Comparison of ENCODE assay signal across 17 mouse cellular contexts in genomic region chr5:107146111-107146616, GRCm38 (mm10).
DNase-seq lines count a peak whose midpoint lies in the region; ATAC-seq and TF ChIP-seq lines count a peak whose summit lies in the region.
"Had no signal": no experiment of that assay in that cellular context is flagged by ENCODE, and none has a peak within 500 bp of the region (broad histone marks: within the 10 kb centered on the region; RNA-seq: fewer than 3 reads in every experiment).

No protein-coding gene starts in this region.

- no peak for TF ChIP-seq POLR2A in lung, adult 2 months (IDR thresholded peaks at IDR 0.05; ENCODE audit: borderline replicate concordance, extremely low read depth, low read depth, low read length)

- intact Hi-C loops in left cerebral cortex, postnatal 10 days (cut with DNase I), result no loop called here

- H3K27me3 ChIP-seq in heart, postnatal 0 days (ENCODE audit: control insufficient read depth, insufficient read depth, low read length), result no peaks in the 10 kb centered on the region
- H3K27me3 ChIP-seq in lung, postnatal 0 days (replicated peaks; ENCODE audit: insufficient read depth, low read length), result no peaks in the 10 kb centered on the region
- H3K27me3 ChIP-seq: lung, embryonic 15.5 days; neural tube, embryonic 12.5 days had no signal

- H3K36me3 ChIP-seq in heart, postnatal 0 days (replicated peaks; ENCODE audit: control insufficient read depth, insufficient read depth, low read length), result peaks cover 18% of the 10 kb centered on the region
- no peaks in the 10 kb centered on the region for H3K36me3 ChIP-seq in lung, postnatal 0 days (ENCODE audit: insufficient read depth, low read length)
- H3K36me3 ChIP-seq: lung, embryonic 15.5 days; neural tube, embryonic 12.5 days had no signal

- TF ChIP-seq CTCF in heart, postnatal 0 days (IDR thresholded peaks at IDR 0.05; ENCODE audit: low read depth), result no peak
- no peak for TF ChIP-seq CTCF in lung, adult 2 months (IDR thresholded peaks at IDR 0.05; ENCODE audit: insufficient read depth, low read length)
- TF ChIP-seq CTCF in lung, postnatal 0 days (IDR thresholded peaks at IDR 0.05), result no peak

- no peak for ATAC-seq in heart, postnatal 0 days (ENCODE audit: insufficient read depth, low read depth)
- no peak for ATAC-seq in lung, postnatal 0 days
- ATAC-seq: forebrain, embryonic 14.5 days; hindbrain, postnatal 0 days had no signal

- no peak for DNase-seq in heart, postnatal 0 days (ENCODE audit: low spot score)
- no peak for DNase-seq in heart, postnatal 4 days
- DNase-seq in lung, adult 18-20 months, result peak; percentile 29 to 60
- no peak for DNase-seq in lung, adult 2 months
- peak; percentile 19 for DNase-seq in lung, postnatal 0 days (ENCODE audit: low spot score)
- peak; percentile 34 for DNase-seq in skeletal muscle tissue, adult 2 months (ENCODE audit: low read depth, low spot score)
- DNase-seq in left cerebral cortex, postnatal 10 days (ENCODE audit: extremely low spot score in 1 of 2, low spot score in 2 of 2), result no peak
- DNase-seq: cerebellum, adult 2 months; heart, postnatal 36 days; liver; right cerebral cortex, postnatal 4 days; thymus, postnatal 36 days had no signal

- no peak for TF ChIP-seq EP300 in heart, postnatal 0 days (IDR thresholded peaks at IDR 0.05; ENCODE audit: low read depth)
- TF ChIP-seq EP300 in lung, postnatal 0 days (IDR thresholded peaks at IDR 0.05), result 0 out of 2 replicates have a peak, but pooled peaks have one; percentile 8

- H3K9ac ChIP-seq in heart, postnatal 0 days (replicated peaks; ENCODE audit: low read depth, low read length), result no peak overlapping the region
- H3K9ac ChIP-seq in lung, postnatal 0 days (replicated peaks; ENCODE audit: low read depth), result no peak overlapping the region
- H3K9ac ChIP-seq: lung, embryonic 15.5 days; neural tube, embryonic 12.5 days had no signal

- H3K4me1 ChIP-seq in heart, postnatal 0 days (ENCODE audit: control insufficient read depth, insufficient read depth), result peaks cover 28% of the 10 kb centered on the region
- H3K4me1 ChIP-seq in lung, adult 2 months (ENCODE audit: control insufficient read depth, insufficient read depth, low read length), result peaks cover 20% of the 10 kb centered on the region
- H3K4me1 ChIP-seq in lung, postnatal 0 days (ENCODE audit: insufficient read depth, low read depth, low read length), result peaks cover 3% of the 10 kb centered on the region

- H3K9me3 ChIP-seq in heart, postnatal 0 days (replicated peaks; ENCODE audit: control insufficient read depth, low read length), result no peaks in the 10 kb centered on the region
- H3K9me3 ChIP-seq in lung, postnatal 0 days (ENCODE audit: low read length), result no peaks in the 10 kb centered on the region
- H3K9me3 ChIP-seq: lung, embryonic 15.5 days; neural tube, embryonic 12.5 days had no signal

- H3K4me3 ChIP-seq in heart, postnatal 0 days (ENCODE audit: low read depth, low read length), result no peak overlapping the region
- H3K4me3 ChIP-seq in lung, adult 2 months (replicated peaks; ENCODE audit: extremely low read depth, low read depth, low read length), result no peak overlapping the region
- no peak overlapping the region for H3K4me3 ChIP-seq in lung, postnatal 0 days (ENCODE audit: low read depth, low read length)
- H3K4me3 ChIP-seq: erythroblast, embryonic 14.5 days; lung, embryonic 15.5 days; neural tube, embryonic 12.5 days had no signal

- H3K27ac ChIP-seq in heart, postnatal 0 days (ENCODE audit: low read depth), result 0 out of 2 replicates have a peak overlapping the region, but pooled peaks have one; percentile 2
- H3K27ac ChIP-seq in lung, postnatal 0 days (ENCODE audit: low read length), result no peak overlapping the region
- H3K27ac ChIP-seq: hindbrain, postnatal 0 days; lung, embryonic 15.5 days; neural tube, embryonic 12.5 days had no signal

- H3K4me2 ChIP-seq in heart, postnatal 0 days (ENCODE audit: low read depth, low read length), result no peak overlapping the region
- no peak overlapping the region for H3K4me2 ChIP-seq in lung, postnatal 0 days (replicated peaks; ENCODE audit: low read depth, low read length)
- H3K4me2 ChIP-seq: lung, embryonic 15.5 days; neural tube, embryonic 12.5 days had no signal

- 39% methylated on average over 11 of the region's 11 CpGs for WGBS in heart, postnatal 0 days
- 34% methylated on average over 11 of the region's 11 CpGs for WGBS in lung, adult 2 months
- 57% methylated on average over 11 of the region's 11 CpGs for WGBS in lung, postnatal 0 days

Comparison
In these comparisons a context has a peak if more than half of its experiments do, and no peak if none do; other contexts are left out.
1. DNase-seq: peak in lung, adult 18-20 months (2 of 2), lung, postnatal 0 days (single experiment) and skeletal muscle tissue, adult 2 months (single experiment); none in heart, postnatal 0 days (single experiment), heart, postnatal 4 days (single experiment), lung, adult 2 months (single experiment) and left cerebral cortex, postnatal 10 days (0 of 2).